Mouse (Mus musculus): ENCODE results near the gene Fermt2.

Gene Fermt2

DNA sequence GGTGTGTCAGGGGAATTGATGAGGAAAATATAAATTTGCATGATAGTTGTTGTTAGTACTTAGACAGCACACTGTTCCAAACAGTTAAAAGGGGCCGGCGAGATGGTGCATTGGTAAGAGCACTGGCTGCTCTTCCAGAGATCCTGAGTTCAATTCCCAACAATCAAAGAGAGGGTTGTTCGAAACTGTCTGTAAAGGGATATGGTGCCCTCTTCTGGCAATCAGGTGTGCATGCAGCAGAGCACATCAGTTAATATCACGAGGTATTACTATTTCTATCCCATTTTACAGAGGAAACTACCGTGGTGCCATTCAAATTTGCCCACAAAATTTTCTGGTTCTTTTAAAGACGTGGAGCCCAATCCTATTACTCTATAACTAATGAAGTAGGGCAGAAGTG is 95.7 kb downstream of the Fermt2 start:
- DNase-seq (ENCODE audit: low read depth, low spot score), result peak; percentile 5

DNA sequence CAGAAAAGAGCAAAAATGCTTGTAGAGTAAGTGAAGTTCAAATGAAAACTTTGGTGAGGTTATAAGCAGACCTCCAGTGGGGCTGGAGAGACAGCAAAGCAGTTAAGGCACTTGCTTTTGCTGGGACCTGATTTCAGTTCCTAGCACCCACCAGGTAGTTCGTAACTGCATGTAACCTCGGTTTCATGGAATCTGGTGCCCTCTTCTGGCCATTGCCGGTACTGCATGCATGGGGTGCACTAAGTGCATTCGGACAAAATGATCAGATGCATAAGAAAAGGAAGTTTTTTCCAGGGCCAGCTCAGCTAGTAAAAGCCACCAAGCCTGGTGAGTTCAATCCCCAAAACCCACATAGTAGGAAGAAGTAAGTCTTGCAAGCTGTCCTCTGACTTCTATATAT is 97.9 kb downstream of the Fermt2 start:
- DNase-seq (ENCODE audit: low read depth, low spot score), result peak; percentile 29

DNA sequence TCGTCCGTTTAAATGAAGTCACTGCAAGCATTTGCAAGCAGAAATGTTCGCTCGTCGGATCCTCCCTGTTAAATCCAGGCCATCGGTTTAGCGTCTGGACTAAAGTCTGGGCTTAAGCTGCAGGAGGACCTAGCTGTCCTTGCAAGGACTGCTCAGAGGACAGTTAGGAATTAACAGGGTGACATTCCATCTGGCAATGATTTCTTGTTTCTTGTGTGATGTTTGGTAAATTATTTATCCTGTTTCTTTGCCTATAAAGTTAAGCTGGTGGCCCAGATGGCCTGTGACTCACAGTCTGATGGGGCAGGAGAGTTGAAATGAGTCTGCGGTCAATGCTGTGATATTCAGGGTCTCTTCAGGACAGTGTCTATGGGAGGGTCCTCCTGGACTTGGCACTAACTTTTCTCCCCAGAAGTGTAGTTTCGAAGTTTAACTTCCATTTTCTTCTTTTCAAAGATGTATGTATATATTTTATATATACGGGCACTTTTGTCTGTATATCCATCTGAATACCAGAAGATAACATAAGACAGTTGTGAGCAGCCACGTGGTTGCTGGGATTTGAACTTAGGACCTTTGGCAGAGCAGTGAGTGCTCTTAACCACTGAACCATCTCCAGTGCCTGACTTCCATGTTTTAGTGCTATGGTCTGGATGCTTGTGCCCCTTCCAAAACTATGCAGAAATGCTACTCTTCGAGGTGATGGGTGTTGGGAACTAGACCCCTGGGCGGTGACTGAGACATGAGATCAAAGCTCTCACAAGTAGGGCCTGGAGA is 99.7 kb downstream of the Fermt2 start:
- no peak for DNase-seq (ENCODE audit: low read depth, low spot score)

DNA sequence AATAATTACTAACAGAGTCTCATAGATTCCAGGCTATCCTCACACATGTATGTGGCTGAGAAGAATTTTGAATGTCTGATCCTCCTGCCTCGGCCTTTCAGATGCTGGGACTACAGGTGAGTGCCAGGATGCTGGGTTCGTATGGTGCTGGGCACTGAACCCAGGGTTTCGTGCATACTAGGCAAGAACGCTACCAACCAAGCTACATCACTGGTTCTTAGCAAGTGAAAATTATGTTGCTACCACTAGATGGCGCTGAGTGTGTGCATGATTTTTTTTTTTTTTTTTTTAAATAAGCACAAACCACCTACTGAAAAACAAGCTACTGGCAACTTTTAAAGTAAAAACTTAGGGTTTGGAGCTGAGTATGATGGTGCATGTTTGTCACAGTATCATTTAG is 106.7 kb downstream of the Fermt2 start:
- peak; percentile 74 for DNase-seq (ENCODE audit: low read depth, low spot score)

DNA sequence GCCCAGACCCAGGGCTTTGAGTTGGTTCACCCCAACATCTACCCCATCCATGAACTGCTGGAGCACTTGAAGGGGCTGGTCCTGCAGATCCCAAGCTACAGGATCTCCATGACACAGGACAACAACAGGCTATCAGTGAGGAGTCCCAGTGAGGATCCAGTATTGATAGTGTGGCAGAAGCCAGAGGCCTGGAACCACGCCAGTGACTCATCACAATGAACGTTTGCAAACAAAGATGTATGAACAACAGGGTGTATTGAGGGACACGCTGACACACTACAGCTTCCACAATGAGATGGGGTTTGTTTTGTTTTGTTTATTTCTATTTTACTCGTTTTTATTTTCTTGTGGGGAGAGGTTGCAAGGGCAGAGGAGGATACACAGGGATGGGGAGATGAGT is 107.5 kb downstream of the Fermt2 start:
- no peak for DNase-seq (ENCODE audit: low read depth, low spot score)

DNA sequence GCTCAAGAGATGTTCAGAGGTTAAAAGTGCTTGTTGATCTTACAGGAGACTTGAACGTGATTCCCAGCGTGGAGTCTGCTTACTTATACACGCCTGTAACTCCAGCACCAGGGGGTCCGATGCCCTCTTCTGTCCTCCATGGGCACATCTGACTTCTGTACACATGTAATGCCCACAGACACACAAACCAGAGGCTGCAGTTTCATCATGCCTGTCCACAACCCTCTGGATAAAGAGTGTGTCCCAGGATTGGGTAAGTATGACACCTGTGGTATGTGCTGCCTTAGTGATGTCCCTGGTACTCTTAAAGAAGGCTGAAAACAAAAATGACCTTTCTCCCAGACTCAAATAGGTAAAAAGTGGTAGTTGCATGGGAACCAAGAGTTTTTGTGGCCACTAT is 110.6 kb downstream of the Fermt2 start:
- no peak for DNase-seq (ENCODE audit: low read depth, low spot score)

DNA sequence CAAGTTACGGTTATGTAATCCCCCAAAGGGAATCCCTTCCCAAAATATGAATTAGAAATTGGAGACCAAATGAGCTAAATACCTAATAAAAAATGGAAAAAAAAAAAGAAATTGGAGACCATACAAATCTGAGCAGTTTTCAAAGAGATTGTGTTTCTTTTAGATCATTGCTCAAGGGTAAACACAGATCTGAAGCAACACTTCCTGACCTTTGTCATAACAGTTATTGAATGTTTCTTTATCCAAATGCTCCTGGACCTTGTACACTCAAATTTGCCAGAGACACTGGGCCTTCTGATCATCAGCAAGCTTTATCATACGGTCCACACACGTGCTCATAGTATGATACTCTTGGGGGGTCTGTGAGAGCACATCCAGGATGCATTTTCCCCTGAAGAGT is 111.4 kb downstream of the Fermt2 start:
- DNase-seq (ENCODE audit: low read depth, low spot score), result no peak

DNA sequence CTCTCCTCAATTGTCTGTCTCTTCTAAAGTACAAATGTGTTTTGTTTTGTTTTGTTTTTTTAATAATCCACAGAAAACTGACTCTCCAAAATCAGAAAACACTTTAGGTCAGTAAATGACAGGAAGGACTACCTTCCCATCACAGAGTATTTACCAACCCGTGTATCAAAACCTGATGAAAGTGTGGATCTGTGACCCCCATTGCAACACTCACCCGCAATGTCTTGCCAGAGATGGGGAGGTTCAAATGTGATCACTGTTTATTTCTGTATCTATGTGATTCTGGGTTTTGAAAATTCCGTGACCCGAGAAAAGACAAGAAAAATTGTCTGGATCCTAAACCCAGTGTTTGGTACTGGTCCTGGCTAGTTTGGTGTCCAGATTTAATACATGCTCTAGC is 113.7 kb downstream of the Fermt2 start:
- no peak for DNase-seq (ENCODE audit: low read depth, low spot score)

Data from CD4-positive, CD25-positive, alpha-beta regulatory T cell, adult 2 months (primary cell).